Mouse (Mus musculus) gastrocnemius, adult 8-10 months (tissue): Measurements from ENCODE around the gene Gm20671. TPM values are rescaled to one million over a fixed set of nuclear protein-coding genes. Genes with fewer than 3 reads are reported as not detected.
"Not testable (repeated sequence)": the region's sequence is repeated elsewhere in the genome, so short reads cannot be mapped to it uniquely, and the experiment has no call there.

Source experiments
- DNase-seq, 2 experiments: peaks; one replicate each; pipeline ENCODE4 v3.0.0; 2022; ENCODE audit warnings: low spot score in 2 of 2
- total RNA-seq, 4 experiments: library from RNA; stranded (reverse); gene quantifications; 2 replicates each; pipeline ENCODE4 v1.2.4; 2022

Gm20671 gene
- total RNA-seq, 4 experiments from 2014 or later: 0.25 to 0.29 TPM; not detected in 2

- DNase-seq: peak; percentile 88 to 91
Observed at GRCm38 (mm10) chr5:32785313-32785915, 41.5 kb downstream of the Gm20671 start, which contains the start of gene Pisd. TSS of gene Pisd (minus strand) at chr5:32785646.

GRCm38 (mm10) chr5:32784726-32785125 lies 42.2 kb downstream of the Gm20671 start:
- no peak for DNase-seq

- no peak for DNase-seq
Observed at GRCm38 (mm10) chr5:32781596-32781995, 45.3 kb downstream of the Gm20671 start.

- DNase-seq: no peak
Observed at GRCm38 (mm10) chr5:32778168-32778567, 48.7 kb downstream of the Gm20671 start.

GRCm38 (mm10) chr5:32772361-32772760 lies 54.5 kb downstream of the Gm20671 start:
- DNase-seq: no peak

- no peak for DNase-seq
Observed at GRCm38 (mm10) chr5:32767636-32768373, 59.1 kb downstream of the Gm20671 start.

GRCm38 (mm10) chr5:32767004-32767403 lies 59.9 kb downstream of the Gm20671 start:
- no peak for DNase-seq

- no peak for DNase-seq
Observed at GRCm38 (mm10) chr5:32761566-32762140, 65.3 kb downstream of the Gm20671 start.

GRCm38 (mm10) chr5:32760787-32761186 lies 66.1 kb downstream of the Gm20671 start:
- DNase-seq: no peak

- not testable (repeated sequence) for DNase-seq
Observed at GRCm38 (mm10) chr5:32760352-32760751, 66.6 kb downstream of the Gm20671 start.

- DNase-seq: no peak
Observed at GRCm38 (mm10) chr5:32759662-32760061, 67.2 kb downstream of the Gm20671 start.

- no peak for DNase-seq
Observed at GRCm38 (mm10) chr5:32756141-32756540, 70.8 kb downstream of the Gm20671 start.

GRCm38 (mm10) chr5:32751736-32752135 lies 75.2 kb downstream of the Gm20671 start:
- DNase-seq: no peak

GRCm38 (mm10) chr5:32748936-32749335 lies 78.0 kb downstream of the Gm20671 start:
- no peak for DNase-seq

- DNase-seq: peak; percentile 14 to 22
Observed at GRCm38 (mm10) chr5:32747650-32748375, 79.1 kb downstream of the Gm20671 start.

GRCm38 (mm10) chr5:32745705-32746655 lies 80.9 kb downstream of the Gm20671 start:
- peak; percentile 73 to 79 for DNase-seq

GRCm38 (mm10) chr5:32742149-32742548 lies 84.8 kb downstream of the Gm20671 start:
- DNase-seq: no peak

- DNase-seq: not testable (repeated sequence)
Observed at GRCm38 (mm10) chr5:32741377-32741776, 85.5 kb downstream of the Gm20671 start.

- not testable (repeated sequence) for DNase-seq
Observed at GRCm38 (mm10) chr5:32740850-32741249, 86.1 kb downstream of the Gm20671 start.

- no peak for DNase-seq
Observed at GRCm38 (mm10) chr5:32740138-32740537, 86.8 kb downstream of the Gm20671 start.

- not testable (repeated sequence) for DNase-seq
Observed at GRCm38 (mm10) chr5:32736770-32737169, 90.1 kb downstream of the Gm20671 start.
